In genomic region chr17:17624421-17624956, GRCm38 (mm10) we compare ENCODE assay signal across 8 mouse cellular contexts. TPM values are rescaled to one million over a fixed set of nuclear protein-coding genes. Genes with fewer than 3 reads are reported as not detected.
DNase-seq lines count a peak whose midpoint lies in the region; ATAC-seq and TF ChIP-seq lines count a peak whose summit lies in the region.

No protein-coding gene starts in this region.

- under 1% methylated on average over 49 of the region's 51 CpGs for WGBS in hindbrain, embryonic 13.5 days

- H3K27me3 ChIP-seq in Patski = no peaks in the 10 kb centered on the region
- no peaks in the 10 kb centered on the region for H3K27me3 ChIP-seq in hindbrain, embryonic 13.5 days

- peak; percentile 78 for DNase-seq in Patski (ENCODE audit: low read depth, low spot score)
- DNase-seq in cerebellum, postnatal 14 days = peak; percentile 93 to 94
- peak; percentile 88 to 89 for DNase-seq in frontal cortex, postnatal 14 days (ENCODE audit: low spot score in 2 of 2)
- peak; percentile 74 to 89 for DNase-seq in layer of hippocampus, postnatal 25 days (ENCODE audit: extremely low spot score in 1 of 2, low spot score in 1 of 2)
- peak; percentile 96 for DNase-seq in lung, postnatal 25 days (ENCODE audit: low spot score)
- DNase-seq in retina, embryonic 14.5 days (ENCODE audit: low spot score) = peak; percentile 96
- DNase-seq in thymus, postnatal 4 days = peak; percentile 95

- in situ Hi-C loops in Patski (cut with MboI; ENCODE audit: low pct_unique_long_range_greater_than_20kb) = loop anchor here (10.0 kb wide), 1 partner anchor 210 kb away; no protein-coding TSS in a partner anchor

- H3K4me1 ChIP-seq in hindbrain, embryonic 13.5 days (replicated peaks) = peaks cover 17% of the 10 kb centered on the region

- peak; percentile 95 for ATAC-seq in Patski
- ATAC-seq in hindbrain, embryonic 13.5 days (ENCODE audit: low FRiP score) = peak; percentile 98

- peak overlapping the region; percentile 91 for H3K4me3 ChIP-seq in hindbrain, embryonic 13.5 days

- CTCF ChIA-PET in Patski (lab: Charles Lee) = interaction anchor here (0.7 to 2.4 kb wide), 4 partner anchors 12 to 230 kb away, joined by 3 to 8 read pairs (median 4); no protein-coding TSS in a partner anchor

- no peaks in the 10 kb centered on the region for H3K9me3 ChIP-seq in hindbrain, embryonic 13.5 days

- peak overlapping the region; percentile 76 for H3K4me2 ChIP-seq in hindbrain, embryonic 13.5 days

- H3K27ac ChIP-seq in hindbrain, embryonic 13.5 days = peak overlapping the region; percentile 100

- no peaks in the 10 kb centered on the region for H3K36me3 ChIP-seq in hindbrain, embryonic 13.5 days

- TF ChIP-seq CTCF in Patski (IDR thresholded peaks at IDR 0.05) = no peak

- peak overlapping the region; percentile 93 for H3K9ac ChIP-seq in hindbrain, embryonic 13.5 days

- POLR2A ChIA-PET in Patski (lab: Charles Lee) = interaction anchor here (0.6 to 1.6 kb wide), 4 partner anchors 21 to 1783 kb away, joined by 3 to 5 read pairs (median 4); partner anchors contain the start of gene Riok2

RNA-seq across cellular contexts. Expression of gene Lnpep, which starts 0.4 kb away (rescaled TPM):
- 34.8 TPM for polyA plus RNA-seq in Patski (2021)
- polyA plus RNA-seq in hindbrain, embryonic 13.5 days (2015; fragmentation: Nextera tagmentation; extraction: Ambion mirVana) = 8.4 and 8.6 TPM in 2 replicates
- total RNA-seq in layer of hippocampus, postnatal 25 days (2021) = 100 to 1,000 TPM in 1 of 2 experiments, 10 to 100 TPM in 1; 89.5 to 101 TPM

Comparison
In these comparisons a context has a peak if more than half of its experiments do, and no peak if none do; other contexts are left out.
1. Peak in every context shown above with its lines: DNase-seq, ATAC-seq, H3K4me3 ChIP-seq and H3K27ac ChIP-seq.